Mouse (Mus musculus): ENCODE measurements around the gene Ankrd11.

GRCm38 (mm10) chr8:122968145-122968544 is 73.9 kb downstream of the Ankrd11 start:
- no peak for TF ChIP-seq CTCF (IDR thresholded peaks at IDR 0.05; ENCODE audit: extremely low read depth, insufficient read depth, low read length)
- no peak for TF ChIP-seq POLR2A (IDR thresholded peaks at IDR 0.05; ENCODE audit: extremely low read depth, insufficient read depth, low read length)

Measured in cortical plate, adult 2 months (tissue).